Mouse (Mus musculus): ENCODE data around the gene Zdhhc13. TPM values are rescaled to one million over a fixed set of nuclear protein-coding genes. Genes with fewer than 3 reads are reported as not detected.
A peak's percentile ranks its signal among the peaks of the same experiment; 100 is the strongest.

The Zdhhc13 gene
- polyA plus RNA-seq, 1 experiment from 2014 or later: 9.1 TPM

DNA sequence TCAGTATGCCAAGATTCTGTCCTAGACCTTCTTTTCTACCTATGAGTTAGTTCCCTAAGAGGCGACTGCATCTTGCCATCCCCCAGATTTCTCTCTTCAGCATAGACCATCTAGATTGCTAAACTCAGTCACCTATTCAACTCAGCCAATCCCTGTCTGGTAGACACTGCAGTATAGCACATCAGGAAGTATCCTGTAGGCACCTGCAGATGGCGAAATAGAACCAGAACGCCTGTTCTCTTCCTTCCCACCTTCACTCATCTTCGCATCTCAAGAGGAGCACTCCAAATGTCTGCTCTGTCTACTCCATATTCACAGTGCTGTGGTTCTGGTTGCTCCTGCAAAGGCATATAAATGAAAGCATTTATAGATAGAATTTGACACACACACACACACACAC, 17.8 kb downstream of the Zdhhc13 start:
- Histone ChIP-seq H3K4me1 (ENCODE audit: control insufficient read depth, low read depth, low read length) (no peaks in the 10 kb centered on the region), H3K27ac (ENCODE audit: low read length) (no peak overlapping the region), H3K27me3 (ENCODE audit: control insufficient read depth, insufficient read depth, low read depth, low read length) (no peaks in the 10 kb centered on the region), H3K4me3 (ENCODE audit: low read depth, low read length) (no peak overlapping the region), H3K36me3 (ENCODE audit: control insufficient read depth, insufficient read depth) (no peaks in the 10 kb centered on the region; the same call in none of the 2 replicates), H3K4me2 (ENCODE audit: low read depth, low read length) (no peak overlapping the region), H3K9me3 (replicated peaks; ENCODE audit: control insufficient read depth, low read length) (no peaks in the 10 kb centered on the region), H3K9ac (ENCODE audit: low read depth, low read length) (no peak overlapping the region)
- no peak for ATAC-seq (ENCODE audit: low read depth)
- 68% methylated on average over 4 of the region's 4 CpGs for WGBS (ENCODE audit: insufficient replicate concordance)

DNA sequence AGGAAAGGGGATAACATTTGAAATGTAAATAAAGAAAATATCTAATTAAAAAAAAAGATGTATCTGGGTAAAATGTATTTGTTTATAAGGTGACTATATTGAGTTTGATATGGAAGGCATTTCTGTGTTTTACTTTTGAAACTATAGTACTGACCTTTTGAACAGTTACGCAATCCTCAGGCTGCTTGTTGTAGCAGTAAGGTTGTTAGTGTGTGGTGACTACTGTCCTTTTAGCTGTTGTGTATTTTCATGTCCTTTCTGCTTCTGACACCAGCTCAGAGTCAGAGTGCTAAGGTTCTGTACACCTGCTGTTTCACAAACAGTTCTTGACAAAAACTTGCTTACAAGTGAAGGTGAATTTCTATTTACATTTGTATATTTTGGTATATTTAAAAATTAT, 21.8 kb downstream of the Zdhhc13 start:
- no peaks in the 10 kb centered on the region; the same call in 1 of the 2 replicates for H3K4me1 ChIP-seq (ENCODE audit: control insufficient read depth, low read depth, low read length)
- ATAC-seq (ENCODE audit: low read depth): peak; percentile 64
- no peak overlapping the region for H3K4me3 ChIP-seq (ENCODE audit: low read depth, low read length)
- WGBS (ENCODE audit: insufficient replicate concordance): 88% methylated on average over 1 of the region's 1 CpGs
- H3K9ac ChIP-seq (ENCODE audit: low read depth, low read length): no peak overlapping the region
- H3K9me3 ChIP-seq (replicated peaks; ENCODE audit: control insufficient read depth, low read length): no peaks in the 10 kb centered on the region
- no peaks in the 10 kb centered on the region; the same call in 1 of the 2 replicates for H3K36me3 ChIP-seq (ENCODE audit: control insufficient read depth, insufficient read depth)
- H3K27ac ChIP-seq (ENCODE audit: low read length): no peak overlapping the region
- H3K27me3 ChIP-seq (ENCODE audit: control insufficient read depth, insufficient read depth, low read depth, low read length): no peaks in the 10 kb centered on the region
- H3K4me2 ChIP-seq (ENCODE audit: low read depth, low read length): no peak overlapping the region

DNA sequence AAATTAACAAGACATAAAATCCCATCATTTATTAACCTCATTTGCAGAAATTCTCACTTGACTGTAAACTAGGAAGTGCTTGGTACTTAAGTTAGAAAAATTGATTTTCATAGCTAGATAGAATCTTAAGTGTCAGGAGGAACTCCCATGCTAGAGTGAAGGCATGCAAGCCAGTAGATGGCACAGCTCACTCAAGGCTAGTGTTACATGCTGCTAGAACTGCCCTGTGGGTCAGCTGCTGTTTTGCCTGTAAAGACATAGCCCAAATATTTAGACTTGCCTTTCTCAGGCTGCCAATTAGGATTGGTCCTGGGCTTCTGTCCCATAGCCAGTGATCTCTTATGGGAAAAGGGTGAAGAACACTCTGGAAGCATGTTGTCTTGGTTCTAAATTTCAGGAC, 23.6 kb downstream of the Zdhhc13 start:
- H3K4me1 ChIP-seq (ENCODE audit: control insufficient read depth, low read depth, low read length): no peaks in the 10 kb centered on the region; the same call in 1 of the 2 replicates
- no peak overlapping the region for H3K9ac ChIP-seq (ENCODE audit: low read depth, low read length)
- no peaks in the 10 kb centered on the region for H3K36me3 ChIP-seq (ENCODE audit: control insufficient read depth, insufficient read depth)
- no peak for ATAC-seq (ENCODE audit: low read depth)
- no peak overlapping the region for H3K4me3 ChIP-seq (ENCODE audit: low read depth, low read length)
- no peak overlapping the region for H3K4me2 ChIP-seq (ENCODE audit: low read depth, low read length)
- H3K9me3 ChIP-seq (replicated peaks; ENCODE audit: control insufficient read depth, low read length): no peaks in the 10 kb centered on the region
- H3K27me3 ChIP-seq (ENCODE audit: control insufficient read depth, insufficient read depth, low read depth, low read length): no peaks in the 10 kb centered on the region
- H3K27ac ChIP-seq (ENCODE audit: low read length): no peak overlapping the region

DNA sequence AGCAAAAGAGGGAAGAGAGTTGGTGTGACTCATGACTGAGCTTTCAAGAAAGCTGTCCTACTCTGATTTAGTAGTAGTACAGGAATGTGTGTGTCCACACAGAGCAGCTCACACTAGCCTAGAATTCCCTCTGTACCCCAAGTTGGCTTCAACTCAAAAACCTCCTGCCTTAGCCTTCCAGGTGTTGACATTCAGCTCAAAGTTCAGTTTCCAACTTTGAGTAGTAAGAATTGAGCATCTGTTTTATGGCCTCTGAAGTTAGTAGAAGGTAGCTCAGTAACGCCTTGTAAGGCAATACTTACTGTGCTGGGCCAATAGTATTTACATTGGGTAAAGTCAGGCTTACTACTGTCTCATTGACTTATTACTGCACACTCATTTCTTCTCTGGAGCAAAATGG, 24.8 kb downstream of the Zdhhc13 start:
- Histone ChIP-seq H3K4me3 (ENCODE audit: low read depth, low read length) (no peak overlapping the region), H3K9ac (ENCODE audit: low read depth, low read length) (no peak overlapping the region), H3K9me3 (replicated peaks; ENCODE audit: control insufficient read depth, low read length) (no peaks in the 10 kb centered on the region), H3K36me3 (ENCODE audit: control insufficient read depth, insufficient read depth) (no peaks in the 10 kb centered on the region; the same call in 1 of the 2 replicates), H3K4me2 (ENCODE audit: low read depth, low read length) (no peak overlapping the region), H3K27me3 (ENCODE audit: control insufficient read depth, insufficient read depth, low read depth, low read length) (no peaks in the 10 kb centered on the region), H3K27ac (ENCODE audit: low read length) (no peak overlapping the region), H3K4me1 (ENCODE audit: control insufficient read depth, low read depth, low read length) (no peaks in the 10 kb centered on the region; the same call in 1 of the 2 replicates)
- WGBS (ENCODE audit: insufficient replicate concordance): 71% methylated on average over 1 of the region's 1 CpGs
- ATAC-seq (ENCODE audit: low read depth): no peak

DNA sequence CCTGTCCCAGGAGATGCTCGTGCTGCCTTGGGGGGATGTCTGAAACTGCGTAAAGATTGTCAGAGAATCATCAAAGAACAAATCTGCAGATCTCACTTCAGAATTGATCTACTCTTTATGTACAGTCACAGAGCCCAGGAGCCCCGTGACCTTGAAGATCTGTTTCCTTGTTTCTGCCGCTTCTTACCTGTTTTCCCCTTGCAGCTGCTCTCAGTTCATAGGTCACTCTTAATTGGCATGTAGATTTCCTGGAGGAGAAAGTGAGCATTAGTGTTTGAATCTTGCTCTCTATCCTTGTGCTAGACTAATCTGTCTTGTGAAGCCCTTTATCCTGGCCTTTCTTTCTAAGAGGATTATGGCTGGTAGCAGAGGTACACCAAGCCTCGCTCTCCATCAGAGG, 32.9 kb downstream of the Zdhhc13 start:
- no peak for ATAC-seq (ENCODE audit: low read depth)
- H3K4me1 ChIP-seq (ENCODE audit: control insufficient read depth, low read depth, low read length): no peaks in the 10 kb centered on the region
- H3K4me3 ChIP-seq (ENCODE audit: low read depth, low read length): no peak overlapping the region
- no peaks in the 10 kb centered on the region for H3K9me3 ChIP-seq (replicated peaks; ENCODE audit: control insufficient read depth, low read length)
- H3K4me2 ChIP-seq (ENCODE audit: low read depth, low read length): no peak overlapping the region
- H3K27ac ChIP-seq (ENCODE audit: low read length): no peak overlapping the region
- H3K36me3 ChIP-seq (ENCODE audit: control insufficient read depth, insufficient read depth): peaks cover 12% of the 10 kb centered on the region
- no peak overlapping the region for H3K9ac ChIP-seq (ENCODE audit: low read depth, low read length)
- no peaks in the 10 kb centered on the region for H3K27me3 ChIP-seq (ENCODE audit: control insufficient read depth, insufficient read depth, low read depth, low read length)
- WGBS (ENCODE audit: insufficient replicate concordance): 82% methylated on average over 5 of the region's 5 CpGs

DNA sequence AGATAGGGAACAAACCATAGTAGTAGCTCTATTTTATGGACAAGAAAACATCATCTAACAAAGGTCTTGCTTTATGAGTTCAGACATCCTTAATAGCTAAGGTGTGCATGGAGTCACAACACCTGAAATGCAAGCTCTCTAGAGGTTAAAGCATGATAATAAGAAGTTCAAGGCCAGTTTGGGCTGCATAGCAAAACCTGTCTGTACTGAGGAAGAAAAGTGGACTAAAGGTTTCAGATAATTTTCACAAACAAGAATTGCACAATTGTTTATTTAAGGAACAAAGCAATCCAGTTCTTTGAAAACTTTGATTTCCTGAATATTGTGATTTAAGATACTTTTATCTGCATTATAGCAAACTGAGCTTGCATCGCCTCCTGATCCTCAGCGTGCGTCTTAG, 34.8 kb downstream of the Zdhhc13 start:
- ATAC-seq (ENCODE audit: low read depth): no peak
- peaks cover 12% of the 10 kb centered on the region for H3K36me3 ChIP-seq (ENCODE audit: control insufficient read depth, insufficient read depth)
- 82% methylated on average over 3 of the region's 3 CpGs for WGBS (ENCODE audit: insufficient replicate concordance)
- no peaks in the 10 kb centered on the region for H3K27me3 ChIP-seq (ENCODE audit: control insufficient read depth, insufficient read depth, low read depth, low read length)
- no peaks in the 10 kb centered on the region for H3K9me3 ChIP-seq (replicated peaks; ENCODE audit: control insufficient read depth, low read length)
- no peak overlapping the region for H3K9ac ChIP-seq (ENCODE audit: low read depth, low read length)
- H3K27ac ChIP-seq (ENCODE audit: low read length): no peak overlapping the region
- H3K4me2 ChIP-seq (ENCODE audit: low read depth, low read length): no peak overlapping the region
- no peak overlapping the region for H3K4me3 ChIP-seq (ENCODE audit: low read depth, low read length)
- H3K4me1 ChIP-seq (ENCODE audit: control insufficient read depth, low read depth, low read length): no peaks in the 10 kb centered on the region

DNA sequence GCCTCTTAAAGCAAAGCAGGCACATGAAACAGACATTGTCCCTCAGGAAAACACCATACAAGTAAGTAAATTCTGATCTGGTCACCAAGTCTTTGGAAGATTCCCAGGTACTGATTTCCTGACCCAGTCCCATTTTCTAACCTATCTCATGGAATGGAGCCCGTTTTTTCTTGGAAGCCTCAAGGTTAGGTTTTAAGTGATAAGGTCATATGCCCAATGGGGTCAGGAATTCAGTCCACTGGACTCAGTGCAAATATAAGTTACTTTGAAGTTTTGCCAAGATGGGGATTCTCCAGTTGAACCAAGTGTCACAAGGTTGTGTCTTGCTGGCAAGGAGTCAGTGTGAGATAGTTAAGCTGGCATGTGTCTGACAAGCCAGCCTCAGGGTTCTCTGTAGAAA, 35.9 kb downstream of the Zdhhc13 start:
- no peak for ATAC-seq (ENCODE audit: low read depth)
- Histone ChIP-seq H3K4me3 (ENCODE audit: low read depth, low read length) (no peak overlapping the region), H3K27me3 (ENCODE audit: control insufficient read depth, insufficient read depth, low read depth, low read length) (no peaks in the 10 kb centered on the region), H3K36me3 (ENCODE audit: control insufficient read depth, insufficient read depth) (peaks cover 12% of the 10 kb centered on the region), H3K9me3 (replicated peaks; ENCODE audit: control insufficient read depth, low read length) (no peaks in the 10 kb centered on the region), H3K4me1 (ENCODE audit: control insufficient read depth, low read depth, low read length) (no peaks in the 10 kb centered on the region), H3K27ac (ENCODE audit: low read length) (no peak overlapping the region), H3K9ac (ENCODE audit: low read depth, low read length) (no peak overlapping the region), H3K4me2 (ENCODE audit: low read depth, low read length) (no peak overlapping the region)
- WGBS (ENCODE audit: insufficient replicate concordance): 69% methylated on average over 1 of the region's 1 CpGs

DNA sequence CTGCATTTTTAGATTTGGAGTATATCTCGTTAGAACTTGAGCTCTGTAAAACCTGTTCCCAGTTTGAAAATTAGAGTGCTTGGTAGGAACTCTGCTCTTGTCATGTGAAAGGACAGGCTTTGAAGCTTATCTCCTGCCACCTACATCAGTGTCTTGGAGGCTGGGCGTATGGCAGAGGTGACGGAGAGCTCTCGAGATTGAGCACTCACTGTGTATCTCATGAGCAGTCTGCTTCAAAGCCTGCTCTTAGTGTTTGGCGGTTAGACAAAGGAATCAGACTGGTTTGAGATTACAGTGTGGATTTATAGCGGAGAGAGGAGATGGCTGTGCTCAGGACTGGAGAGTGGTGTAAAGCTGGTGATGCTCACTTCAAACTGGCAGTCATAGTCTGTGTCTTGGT, 36.4 kb downstream of the Zdhhc13 start:
- Histone ChIP-seq H3K27ac (ENCODE audit: low read length) (no peak overlapping the region), H3K9ac (ENCODE audit: low read depth, low read length) (no peak overlapping the region), H3K4me1 (ENCODE audit: control insufficient read depth, low read depth, low read length) (no peaks in the 10 kb centered on the region), H3K9me3 (replicated peaks; ENCODE audit: control insufficient read depth, low read length) (no peaks in the 10 kb centered on the region), H3K4me2 (ENCODE audit: low read depth, low read length) (no peak overlapping the region), H3K27me3 (ENCODE audit: control insufficient read depth, insufficient read depth, low read depth, low read length) (no peaks in the 10 kb centered on the region), H3K36me3 (ENCODE audit: control insufficient read depth, insufficient read depth) (peaks cover 12% of the 10 kb centered on the region), H3K4me3 (ENCODE audit: low read depth, low read length) (no peak overlapping the region)
- no peak for ATAC-seq (ENCODE audit: low read depth)
- WGBS (ENCODE audit: insufficient replicate concordance): 72% methylated on average over 6 of the region's 6 CpGs

DNA sequence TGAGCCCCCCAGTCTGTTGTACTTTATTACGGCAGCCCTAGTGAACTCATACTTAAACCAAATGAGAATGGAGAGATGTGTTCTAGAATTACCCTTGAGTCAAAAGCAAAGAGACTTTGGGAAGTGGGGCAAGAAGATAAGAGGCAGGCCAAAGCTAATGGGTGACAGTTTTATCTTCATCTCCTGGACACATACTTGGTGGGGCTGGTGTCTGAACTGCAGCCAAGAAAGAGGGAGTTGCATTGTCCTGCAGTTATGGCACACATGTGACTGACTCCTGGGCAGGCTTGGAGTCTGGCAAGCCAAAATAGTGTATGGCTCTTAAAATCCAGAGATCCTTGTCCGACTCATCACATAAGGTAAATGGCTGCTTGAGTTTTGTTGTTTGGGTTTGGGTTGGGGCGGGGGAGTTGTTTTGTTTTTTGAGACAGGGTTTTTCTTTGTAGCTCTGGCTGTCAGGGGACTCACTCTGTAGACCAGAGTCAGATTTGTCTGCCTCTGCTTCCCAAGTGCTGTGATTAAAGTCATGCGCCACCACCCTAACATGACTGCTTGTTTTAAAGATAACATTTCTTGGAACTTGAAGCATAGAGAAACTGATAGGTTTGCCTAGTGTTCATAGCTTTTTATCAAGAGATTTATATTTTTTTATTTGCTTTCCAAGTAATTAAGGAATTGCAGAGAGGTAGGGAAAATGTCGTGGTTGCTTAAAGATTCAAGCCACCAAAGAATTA, 40.5 kb downstream of the Zdhhc13 start:
- peaks cover 6% of the 10 kb centered on the region; the same call in 1 of the 2 replicates for H3K36me3 ChIP-seq (ENCODE audit: control insufficient read depth, insufficient read depth)
- ATAC-seq (ENCODE audit: low read depth): no peak
- H3K27me3 ChIP-seq (ENCODE audit: control insufficient read depth, insufficient read depth, low read depth, low read length): no peaks in the 10 kb centered on the region
- whole genome bisulfite sequencing (ENCODE audit: insufficient replicate concordance): 47% methylated on average over 5 of the region's 5 CpGs
- H3K4me2 ChIP-seq (ENCODE audit: low read depth, low read length): no peak overlapping the region
- no peak overlapping the region for H3K27ac ChIP-seq (ENCODE audit: low read length)
- H3K9ac ChIP-seq (ENCODE audit: low read depth, low read length): no peak overlapping the region
- no peaks in the 10 kb centered on the region for H3K9me3 ChIP-seq (replicated peaks; ENCODE audit: control insufficient read depth, low read length)
- H3K4me3 ChIP-seq (ENCODE audit: low read depth, low read length): no peak overlapping the region
- H3K4me1 ChIP-seq (ENCODE audit: control insufficient read depth, low read depth, low read length): no peaks in the 10 kb centered on the region
